Comparison of ENCODE assay signal across 12 mouse cellular contexts in genomic region chr19:47397882-47398671, GRCm38 (mm10).
DNase-seq lines count a peak whose midpoint lies in the region; ATAC-seq and TF ChIP-seq lines count a peak whose summit lies in the region.
"Had no signal": no experiment of that assay in that cellular context is flagged by ENCODE, and none has a peak within 500 bp of the region (broad histone marks: within the 10 kb centered on the region; RNA-seq: fewer than 3 reads in every experiment).

No protein-coding gene starts in this region.

- H3K4me1 ChIP-seq in hindbrain, embryonic 10.5 days (replicated peaks) = peaks cover 42% of the 10 kb centered on the region
- H3K4me1 ChIP-seq in hindbrain, embryonic 11.5 days (replicated peaks; ENCODE audit: control insufficient read depth, insufficient read depth, low read length) = no peaks in the 10 kb centered on the region
- peaks cover 27% of the 10 kb centered on the region for H3K4me1 ChIP-seq in embryonic facial prominence, embryonic 12.5 days
- H3K4me1 ChIP-seq in heart, embryonic 16.5 days (ENCODE audit: control insufficient read depth, insufficient read depth, low read length) = peaks cover 28% of the 10 kb centered on the region

- 58% methylated on average over 18 of the region's 18 CpGs for WGBS in hindbrain, embryonic 10.5 days
- WGBS in hindbrain, embryonic 11.5 days = 58% methylated on average over 18 of the region's 18 CpGs
- WGBS in embryonic facial prominence, embryonic 12.5 days = 36% methylated on average over 18 of the region's 18 CpGs
- WGBS in heart, embryonic 16.5 days = 60% methylated on average over 18 of the region's 18 CpGs

- no peak overlapping the region for H3K4me2 ChIP-seq in hindbrain, embryonic 11.5 days (replicated peaks; ENCODE audit: low read depth, low read length)
- no peak overlapping the region for H3K4me2 ChIP-seq in embryonic facial prominence, embryonic 12.5 days (replicated peaks)
- H3K4me2 ChIP-seq in heart, embryonic 16.5 days (ENCODE audit: low read depth, low read length) = no peak overlapping the region
- H3K4me2 ChIP-seq in myocyte (ENCODE audit: low read depth) = no peak overlapping the region

- TF ChIP-seq POLR2A in myocyte (IDR thresholded peaks at IDR 0.05; ENCODE audit: insufficient read length, low read depth) = no peak

- no peak for ATAC-seq in hindbrain, embryonic 11.5 days (ENCODE audit: low FRiP score)
- no peak for ATAC-seq in embryonic facial prominence, embryonic 12.5 days (ENCODE audit: insufficient number of reproducible peaks, insufficient read depth, low FRiP score, low TSS enrichment)
- no peak for ATAC-seq in heart, embryonic 16.5 days (replicated peaks; ENCODE audit: extremely low read depth, insufficient read depth, low FRiP score)
- no peak for ATAC-seq in frontal cortex, adult (ENCODE audit: low TSS enrichment)
- ATAC-seq: CD4-positive, CD25-positive, alpha-beta regulatory T cell, adult 4 months had no signal

- no peak overlapping the region for H3ac ChIP-seq in myocyte (ENCODE audit: control insufficient read depth, insufficient read length)

- H3K9me3 ChIP-seq in hindbrain, embryonic 10.5 days = no peaks in the 10 kb centered on the region
- no peaks in the 10 kb centered on the region for H3K9me3 ChIP-seq in hindbrain, embryonic 11.5 days (ENCODE audit: control insufficient read depth, low read length)
- no peaks in the 10 kb centered on the region for H3K9me3 ChIP-seq in embryonic facial prominence, embryonic 12.5 days
- H3K9me3 ChIP-seq in heart, embryonic 16.5 days (replicated peaks; ENCODE audit: control insufficient read depth, low read length) = no peaks in the 10 kb centered on the region

- H3K27me3 ChIP-seq in hindbrain, embryonic 10.5 days (ENCODE audit: insufficient read depth, poor library complexity, severe bottlenecking) = no peaks in the 10 kb centered on the region
- H3K27me3 ChIP-seq in hindbrain, embryonic 11.5 days (ENCODE audit: control insufficient read depth, insufficient read depth, low read length) = no peaks in the 10 kb centered on the region
- no peaks in the 10 kb centered on the region for H3K27me3 ChIP-seq in embryonic facial prominence, embryonic 12.5 days
- no peaks in the 10 kb centered on the region for H3K27me3 ChIP-seq in heart, embryonic 16.5 days (ENCODE audit: control insufficient read depth, insufficient read depth, low read length)
- no peaks in the 10 kb centered on the region for H3K27me3 ChIP-seq in myocyte (ENCODE audit: control insufficient read depth, insufficient read depth, insufficient read length)

- peak overlapping the region; percentile 57 for H3K27ac ChIP-seq in hindbrain, embryonic 10.5 days
- no peak overlapping the region for H3K27ac ChIP-seq in hindbrain, embryonic 11.5 days (ENCODE audit: low read depth, low read length)
- H3K27ac ChIP-seq in embryonic facial prominence, embryonic 12.5 days = peak overlapping the region; percentile 67
- H3K27ac ChIP-seq in heart, embryonic 16.5 days (ENCODE audit: low read length) = peak overlapping the region; percentile 70
- H3K27ac ChIP-seq: liver, embryonic 14.5 days had no signal

- no peak overlapping the region for H3K9ac ChIP-seq in hindbrain, embryonic 11.5 days (ENCODE audit: low read depth, low read length)
- H3K9ac ChIP-seq in embryonic facial prominence, embryonic 12.5 days = no peak overlapping the region; the same call in 1 of the 2 replicates
- H3K9ac ChIP-seq in heart, embryonic 16.5 days (ENCODE audit: low read length) = no peak overlapping the region
- H3K9ac ChIP-seq: liver, embryonic 14.5 days had no signal

- H3K4me3 ChIP-seq in hindbrain, embryonic 10.5 days = no peak overlapping the region
- no peak overlapping the region for H3K4me3 ChIP-seq in hindbrain, embryonic 11.5 days (ENCODE audit: low read depth, low read length)
- H3K4me3 ChIP-seq in embryonic facial prominence, embryonic 12.5 days = no peak overlapping the region
- no peak overlapping the region for H3K4me3 ChIP-seq in heart, embryonic 16.5 days (ENCODE audit: low read length)
- H3K4me3 ChIP-seq in myocyte = no peak overlapping the region

- DNase-seq in hindbrain, embryonic 10.5 days (ENCODE audit: low spot score) = no peak
- no peak for DNase-seq in hindbrain, embryonic 11.5 days (ENCODE audit: low spot score)
- DNase-seq in right cerebral cortex, postnatal 14 days = no peak
- no peak for DNase-seq in right cerebral cortex, adult 18-20 months
- DNase-seq: cerebellum, adult 9-10 months; kidney, postnatal 25 days had no signal

- peaks cover 22% of the 10 kb centered on the region for H3K36me3 ChIP-seq in hindbrain, embryonic 10.5 days
- no peaks in the 10 kb centered on the region for H3K36me3 ChIP-seq in hindbrain, embryonic 11.5 days (ENCODE audit: control insufficient read depth, insufficient read depth, low read length)
- 0 out of 2 replicates have a peak, but pooled peaks cover 8% of the 10 kb centered on the region for H3K36me3 ChIP-seq in embryonic facial prominence, embryonic 12.5 days
- H3K36me3 ChIP-seq in heart, embryonic 16.5 days (ENCODE audit: control insufficient read depth, insufficient read depth) = peaks cover 4% of the 10 kb centered on the region
- peaks cover 3% of the 10 kb centered on the region for H3K36me3 ChIP-seq in myocyte (ENCODE audit: control insufficient read depth, insufficient read depth)

- peaks cover 4% of the 10 kb centered on the region for H3K79me2 ChIP-seq in myocyte (ENCODE audit: control insufficient read depth, insufficient read depth)

TF ChIP-seq in myocyte, 11 proteins besides CTCF, POLR2A, EP300 and RAD21:
- TF ChIP-seq MYOG (IDR thresholded peaks at IDR 0.05; ENCODE audit: control insufficient read depth in 1 of 3, insufficient read depth in 1 of 3, insufficient read length in 2 of 3, low read depth in 2 of 3) (peak; percentile 45 to 85 (median 51)), MYOD1 (IDR thresholded peaks at IDR 0.05; ENCODE audit: control insufficient read depth in 1 of 3, insufficient read length in 2 of 3, low read depth in 2 of 3) (peak in 2 of 3 experiments; percentile 63 to 82), TCF3 (IDR thresholded peaks at IDR 0.05; ENCODE audit: insufficient read length, low read depth) (no peak), USF1 (IDR thresholded peaks at IDR 0.05; ENCODE audit: low read depth) (no peak), TCF12 (IDR thresholded peaks at IDR 0.05; ENCODE audit: insufficient read depth, poor library complexity, severe bottlenecking) (no peak), SRF (IDR thresholded peaks at IDR 0.05; ENCODE audit: control insufficient read depth, insufficient read length, low read depth) (no peak), E2F4 (IDR thresholded peaks at IDR 0.05; ENCODE audit: insufficient read depth) (no peak), REST (IDR thresholded peaks at IDR 0.05; ENCODE audit: insufficient read depth, insufficient read length) (no peak)
